Mouse (Mus musculus) erythroblast, embryonic 14.5 days (primary cell): ENCODE results near the gene Gm45837.

Experiments
- GATA1 ChIP-seq: IDR thresholded peaks from 2 replicates; pipeline ENCODE4 v1.6.1; 2012; ENCODE audit warnings: low read length, inconsistent platforms, mixed read lengths
- TAL1 ChIP-seq: IDR thresholded peaks from 3 replicates; pipeline ENCODE4 v1.6.1; 2012; ENCODE audit warnings: low read length, inconsistent platforms, mixed read lengths

GRCm38 (mm10) chr7:101501236-101501635 lies 90.5 kb downstream of the Gm45837 start:
- TF ChIP-seq TAL1: no peak
- no peak for TF ChIP-seq GATA1
